Comparison of ENCODE assay signal across 16 mouse cellular contexts in genomic region chr14:61097974-61098625, GRCm38 (mm10). TPM values are rescaled to one million over a fixed set of nuclear protein-coding genes. Genes with fewer than 3 reads are reported as not detected.
DNase-seq lines count a peak whose midpoint lies in the region; ATAC-seq and TF ChIP-seq lines count a peak whose summit lies in the region.
"Had no signal": no experiment of that assay in that cellular context is flagged by ENCODE, and none has a peak within 500 bp of the region (broad histone marks: within the 10 kb centered on the region; RNA-seq: fewer than 3 reads in every experiment).

No protein-coding gene starts in this region.

- H3K9me3 ChIP-seq in hindbrain, embryonic 12.5 days (replicated peaks) = no peaks in the 10 kb centered on the region
- H3K9me3 ChIP-seq: limb, embryonic 12.5 days had no signal

- no peak for ATAC-seq in hindbrain, embryonic 12.5 days (ENCODE audit: low FRiP score)
- ATAC-seq: forebrain, embryonic 14.5 days; midbrain, embryonic 16.5 days; Patski had no signal

- no peak for TF ChIP-seq CTCF in gastrocnemius, adult 2 months (IDR thresholded peaks at IDR 0.05)
- no peak for TF ChIP-seq CTCF in liver, adult 2 months (IDR thresholded peaks at IDR 0.05; ENCODE audit: low read depth, low read length)

- H3K79me2 ChIP-seq in liver, adult 2 months (ENCODE audit: control insufficient read depth, insufficient read depth, low read length) = no peaks in the 10 kb centered on the region

- H3K4me1 ChIP-seq in liver, adult 2 months (ENCODE audit: control insufficient read depth, insufficient read depth, low read length) = no peaks in the 10 kb centered on the region; the same call in 1 of the 2 replicates
- no peaks in the 10 kb centered on the region for H3K4me1 ChIP-seq in hindbrain, embryonic 12.5 days
- H3K4me1 ChIP-seq: limb, embryonic 12.5 days had no signal

- H3K4me2 ChIP-seq in hindbrain, embryonic 12.5 days (replicated peaks) = no peak overlapping the region
- H3K4me2 ChIP-seq: limb, embryonic 12.5 days had no signal

- intact Hi-C loops in gastrocnemius, adult 2 months (cut with DNase I) = loop anchor here (5.0 kb wide), 1 partner anchor 51 kb away; the partner anchor contains the start of gene Tnfrsf19
- intact Hi-C loops in gastrocnemius, postnatal 36 days (cut with DNase I) = no loop called here

- H3K27me3 ChIP-seq in liver, adult 2 months (ENCODE audit: control insufficient read depth, insufficient read depth, low read length) = no peaks in the 10 kb centered on the region
- no peaks in the 10 kb centered on the region for H3K27me3 ChIP-seq in hindbrain, embryonic 12.5 days
- H3K27me3 ChIP-seq: limb, embryonic 12.5 days; Patski had no signal

- WGBS in liver, adult 2 months = 28% methylated on average over 12 of the region's 12 CpGs
- WGBS in hindbrain, embryonic 12.5 days = 80% methylated on average over 12 of the region's 12 CpGs

- H3K36me3 ChIP-seq in liver, adult 2 months (ENCODE audit: control insufficient read depth, insufficient read depth, low read length) = no peaks in the 10 kb centered on the region
- H3K36me3 ChIP-seq in hindbrain, embryonic 12.5 days = no peaks in the 10 kb centered on the region
- H3K36me3 ChIP-seq: limb, embryonic 12.5 days had no signal

- no peak for TF ChIP-seq POLR2A in liver, adult 2 months (IDR thresholded peaks at IDR 0.05; ENCODE audit: extremely low read depth, insufficient read depth, low read length)

- peak overlapping the region; percentile 74 for H3K27ac ChIP-seq in gastrocnemius, adult 2 months
- H3K27ac ChIP-seq in liver, adult 2 months (replicated peaks; ENCODE audit: insufficient read depth, low read depth, low read length) = peak overlapping the region; percentile 39
- H3K27ac ChIP-seq in hindbrain, embryonic 12.5 days = no peak overlapping the region
- H3K27ac ChIP-seq: limb, embryonic 12.5 days had no signal

- peak; percentile 62 for DNase-seq in gastrocnemius, adult 2 months
- DNase-seq in gastrocnemius, postnatal 36 days = no peak
- peak; percentile 24 to 46 for DNase-seq in heart, adult 9 months (ENCODE audit: low spot score in 2 of 2)
- DNase-seq in liver, adult 2 months (ENCODE audit: extremely low read depth, low read depth, low spot score) = peak; percentile 77
- peak; percentile 69 for DNase-seq in lung, postnatal 36 days
- no peak for DNase-seq in thymus, postnatal 25 days
- no peak for DNase-seq in thymus, adult 18-20 months
- DNase-seq: adrenal gland, postnatal 36 days; cerebellum, adult 18-20 months; kidney, adult 18-20 months; right cerebral cortex, postnatal 4 days had no signal

- H3K4me3 ChIP-seq in gastrocnemius, adult 2 months = no peak overlapping the region
- H3K4me3 ChIP-seq in liver, adult 2 months (ENCODE audit: insufficient read depth, low read depth, low read length) = no peak overlapping the region
- no peak overlapping the region for H3K4me3 ChIP-seq in hindbrain, embryonic 12.5 days
- H3K4me3 ChIP-seq: limb, embryonic 12.5 days had no signal

- H3K9ac ChIP-seq in liver, adult 2 months (ENCODE audit: low read depth, low read length) = no peak overlapping the region
- no peak overlapping the region for H3K9ac ChIP-seq in hindbrain, embryonic 12.5 days
- H3K9ac ChIP-seq: limb, embryonic 12.5 days had no signal

RNA-seq across cellular contexts. Expression of gene Sacs, which starts 40.2 kb away (rescaled TPM):
- 10 to 100 TPM in 1 of 2 experiments, 1 to 10 TPM in 1; 8.3 to 17.9 TPM for total RNA-seq in gastrocnemius, adult 2 months (2021)
- total RNA-seq in gastrocnemius, postnatal 36 days (2021) = 10 to 100 TPM; 11.4 to 12.9 TPM
- total RNA-seq in liver, adult 2 months (2014; rRNA removed) = 1.8 and 2.1 TPM in 2 replicates
- polyA plus RNA-seq in liver, adult 2 months (2012; rRNA removed) = 0.06 and 0.10 TPM in 2 replicates
- polyA plus RNA-seq in hindbrain, embryonic 12.5 days (2016; fragmentation: Nextera tagmentation; extraction: Ambion mirVana) = 7.1 and 8.3 TPM in 2 replicates

RNA-seq across cellular contexts. Expression of gene Tnfrsf19, which starts 51.8 kb away (rescaled TPM):
- total RNA-seq in gastrocnemius, adult 2 months (2021) = 10 to 100 TPM in 1 of 2 experiments, 1 to 10 TPM in 1; 2.8 to 11.1 TPM
- 1 to 10 TPM; 2.7 to 7.4 TPM for total RNA-seq in gastrocnemius, postnatal 36 days (2021)
- 5.7 and 6.2 TPM in 2 replicates for total RNA-seq in liver, adult 2 months (2014; rRNA removed)
- 2.3 and 3.5 TPM in 2 replicates for polyA plus RNA-seq in liver, adult 2 months (2012; rRNA removed)
- 55.8 and 57.2 TPM in 2 replicates for polyA plus RNA-seq in hindbrain, embryonic 12.5 days (2016; fragmentation: Nextera tagmentation; extraction: Ambion mirVana)

Comparison
In these comparisons a context has a peak if more than half of its experiments do, and no peak if none do; other contexts are left out.
1. DNase-seq: peak in gastrocnemius, adult 2 months (single experiment), heart, adult 9 months (2 of 2), liver, adult 2 months (single experiment) and lung, postnatal 36 days (single experiment); none in gastrocnemius, postnatal 36 days (0 of 2), thymus, postnatal 25 days (single experiment) and thymus, adult 18-20 months (0 of 2).